Mouse (Mus musculus) MN1 (cell line): Measurements from ENCODE around the gene Scg3.
"Not testable (repeated sequence)": the region's sequence is repeated elsewhere in the genome, so short reads cannot be mapped to it uniquely, and the experiment has no call there.

Experiments
- DNase-seq: peaks from one replicate; pipeline ENCODE4 v3.0.0-alpha.2; 2016; ENCODE audit warnings: low spot score

Scg3 gene

DNA sequence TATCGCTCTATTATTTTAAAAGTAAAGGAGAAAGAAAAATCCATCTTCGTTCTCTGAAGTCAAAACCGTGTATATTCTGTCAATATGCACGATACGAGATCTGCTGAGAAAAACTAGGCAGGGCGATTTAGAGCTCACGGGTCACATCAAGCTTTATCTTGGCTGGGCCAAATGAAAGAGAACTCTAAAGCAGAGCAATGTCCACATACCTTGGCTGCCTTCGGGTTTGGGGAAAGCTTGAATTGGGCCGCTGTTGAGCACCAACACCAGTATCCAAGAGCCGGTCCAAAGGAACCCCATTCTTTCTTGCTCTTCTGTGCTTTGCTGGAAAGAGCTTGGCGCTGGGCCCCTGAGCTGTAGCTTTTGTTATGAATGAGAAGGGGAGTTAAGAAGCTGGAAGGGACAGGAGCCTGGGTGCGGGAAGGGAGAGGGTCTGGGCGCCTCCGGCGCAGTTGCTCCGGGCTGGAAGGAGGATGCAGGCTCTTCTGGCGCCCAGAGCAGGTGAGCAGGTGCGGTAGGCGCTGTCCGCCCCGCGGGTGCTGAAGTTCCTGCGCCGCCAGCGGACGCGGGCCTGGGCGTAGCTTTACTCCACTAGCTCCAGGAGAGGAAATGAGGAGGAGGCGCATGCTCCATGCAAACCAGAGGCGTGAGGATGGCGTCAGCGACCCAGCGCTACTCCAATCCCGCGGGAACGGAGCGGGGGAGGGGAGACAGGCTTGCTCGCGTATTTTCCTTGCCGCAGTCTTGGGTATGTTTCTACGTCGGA lies at the start of gene Scg3:
Scg3 (minus strand) TSS at position 631 of the 766 bp plus-strand sequence.
- peak; percentile 97 for DNase-seq

DNA sequence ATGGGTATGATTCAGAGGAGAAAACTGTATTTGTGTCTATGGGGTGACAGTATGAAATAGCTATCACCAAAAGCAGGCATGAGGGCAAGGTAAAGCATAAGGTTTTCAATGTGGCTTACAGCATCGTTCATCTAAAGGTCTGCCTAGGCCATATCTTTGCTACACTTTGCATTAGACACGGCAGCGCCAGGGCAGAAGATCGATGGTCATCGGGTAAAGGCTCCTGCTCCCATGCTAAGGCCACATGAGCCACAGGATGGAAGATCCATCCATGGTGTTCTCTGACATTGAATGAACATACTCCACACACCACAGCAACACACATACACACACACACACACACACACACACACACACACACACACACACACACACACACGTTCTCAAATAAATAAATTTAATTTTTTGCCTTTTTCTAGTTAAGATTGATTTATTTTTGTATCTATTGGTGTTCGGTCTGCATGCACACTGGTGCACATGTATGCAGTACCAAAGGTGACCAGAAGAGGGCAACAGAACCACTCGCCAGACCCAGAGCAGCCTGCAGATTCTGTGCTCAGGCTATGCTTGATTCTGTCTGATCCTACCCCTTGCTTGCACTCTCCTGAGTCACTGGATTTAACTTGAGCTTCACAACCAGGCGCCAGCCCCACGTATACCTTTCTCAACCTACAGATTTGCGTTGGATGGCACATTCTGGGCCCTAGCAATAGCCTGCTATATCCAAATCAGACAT lies 36.3 kb upstream of the Scg3 start:
- peak; percentile 42 for DNase-seq

DNA sequence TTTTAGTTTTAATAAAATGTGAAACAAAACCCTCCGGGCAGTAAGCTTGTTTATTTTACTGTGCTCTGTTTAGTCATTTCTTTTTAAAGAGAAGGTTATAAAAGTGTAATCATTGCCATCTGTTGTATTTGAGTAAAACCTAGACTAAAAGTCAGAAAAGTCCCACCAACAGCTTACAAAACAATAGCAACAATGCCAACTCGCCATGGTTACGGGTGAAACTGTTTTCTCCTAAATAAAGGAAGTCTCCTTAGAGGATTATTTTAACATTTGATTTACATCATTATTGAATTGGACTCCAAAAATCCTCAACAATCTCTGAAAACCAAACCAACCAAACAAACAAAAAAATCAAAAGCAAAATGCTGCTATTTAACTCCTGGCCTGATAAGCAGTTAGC lies 35.6 kb upstream of the Scg3 start:
- DNase-seq, result no peak

DNA sequence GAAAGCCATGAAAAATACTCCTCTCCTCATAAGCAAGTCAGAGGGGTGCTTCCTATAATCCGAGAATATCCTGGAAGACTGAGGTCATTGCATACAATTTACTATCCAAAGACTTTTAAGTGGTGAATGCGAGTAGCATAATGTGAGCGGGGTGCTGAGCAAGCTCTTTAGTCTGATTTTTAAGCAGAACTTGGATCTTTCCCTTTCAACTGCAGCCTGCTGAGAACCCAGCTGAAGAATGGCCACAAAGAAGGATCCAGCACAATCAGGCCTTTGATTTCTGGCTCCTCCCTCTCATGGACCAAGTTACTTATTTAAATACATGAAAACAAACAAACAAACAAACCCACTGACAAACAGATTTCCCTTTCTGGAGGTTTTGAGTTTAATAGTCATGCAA lies 916 bp upstream of the Scg3 start:
- DNase-seq, result no peak

DNA sequence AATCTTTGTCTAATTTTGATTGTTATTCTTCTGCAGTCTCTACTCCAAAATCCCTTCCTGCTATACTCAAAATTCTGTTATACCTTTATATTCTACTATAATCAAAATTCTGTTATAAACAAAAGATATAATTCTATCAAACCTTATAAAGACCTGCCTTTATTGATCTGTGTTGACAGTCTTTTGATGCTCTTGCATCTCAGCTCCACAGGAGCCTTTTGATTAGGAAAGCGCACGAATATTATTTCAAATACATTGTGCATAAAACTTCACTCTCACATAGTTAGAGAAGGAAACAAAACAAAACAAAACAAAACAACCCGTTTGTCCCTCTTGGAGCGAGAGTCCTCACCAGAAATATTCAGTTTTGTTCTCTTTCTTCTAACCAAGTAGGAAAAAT lies 436 bp upstream of the Scg3 start:
- DNase-seq, result no peak

DNA sequence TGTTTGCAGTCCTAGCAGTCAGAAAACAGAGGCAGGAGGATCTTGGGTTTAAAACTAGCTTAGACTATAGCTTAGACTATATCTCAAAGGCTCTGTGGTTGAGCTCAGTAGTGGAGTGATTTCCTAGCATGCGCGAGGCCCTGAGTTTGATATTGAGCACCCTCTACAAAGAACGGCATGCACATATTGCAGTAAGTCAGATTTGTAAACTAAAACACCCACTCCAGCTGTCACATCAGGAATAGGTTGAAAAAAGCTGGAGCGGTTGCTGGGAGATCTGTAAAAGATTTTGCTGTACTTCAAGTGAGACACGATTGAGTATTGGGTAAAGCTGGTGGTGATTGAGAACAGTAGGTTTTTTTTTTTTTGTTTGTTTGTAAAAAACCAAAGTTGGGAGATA lies 3.2 kb downstream of the Scg3 start:
- no peak for DNase-seq

DNA sequence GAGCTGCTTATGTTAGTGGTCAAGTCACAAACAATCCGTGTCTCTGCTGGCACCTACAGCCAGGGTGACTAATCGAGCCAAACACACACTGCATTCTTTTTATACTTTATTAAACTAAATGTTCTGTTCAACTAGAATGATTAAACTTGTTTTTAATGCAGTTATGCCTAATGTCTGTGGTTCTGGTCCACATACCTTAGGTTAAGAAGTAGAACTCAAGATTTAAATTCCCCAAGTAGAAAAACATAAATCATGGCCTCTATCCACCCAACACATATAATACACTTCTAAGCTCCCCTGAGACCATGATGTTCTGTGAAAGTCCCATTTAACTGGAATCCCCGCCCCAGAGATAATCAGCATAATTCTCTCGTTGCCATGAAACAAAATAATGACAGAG lies 4.2 kb downstream of the Scg3 start:
- DNase-seq, result peak; percentile 65

DNA sequence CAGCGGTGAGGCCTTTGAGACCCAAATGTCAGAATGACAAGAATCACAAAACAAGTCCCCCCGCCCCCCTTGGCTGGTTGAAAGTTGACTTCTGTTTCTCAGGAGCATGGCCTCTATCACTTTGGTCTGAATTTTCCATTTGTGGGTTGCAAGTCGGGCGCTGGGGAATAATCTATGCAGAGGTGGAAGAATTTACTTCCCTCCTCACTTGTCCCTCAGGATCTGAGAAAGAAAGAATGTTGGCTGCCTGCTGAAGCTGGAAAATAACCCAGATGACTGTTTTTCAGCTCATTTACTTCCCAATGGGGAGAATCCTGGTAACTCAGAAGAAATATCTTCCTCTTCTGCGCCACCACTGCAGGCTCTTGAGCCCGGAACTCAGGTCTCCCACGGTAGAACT lies 5.5 kb downstream of the Scg3 start:
- DNase-seq, result no peak

DNA sequence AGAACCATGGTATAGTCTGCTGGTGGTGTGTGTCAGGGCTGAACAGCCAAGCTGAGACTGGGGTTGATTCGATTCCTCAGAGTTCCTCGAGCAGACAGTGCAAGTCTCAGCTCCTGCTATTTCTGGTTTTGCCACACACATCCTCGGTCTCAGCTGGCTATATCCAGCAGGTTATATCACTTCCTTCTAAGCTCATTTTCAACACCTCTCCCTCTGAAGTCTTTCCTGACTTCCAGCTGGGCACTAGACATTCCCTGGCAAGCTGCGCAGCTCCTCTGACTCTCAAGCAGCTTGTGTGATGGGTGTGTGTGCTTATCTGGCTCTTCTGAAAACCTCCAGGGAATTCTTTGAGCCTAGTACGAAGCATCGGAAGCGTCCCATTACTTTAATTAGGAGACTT lies 7.6 kb downstream of the Scg3 start:
- peak; percentile 53 for DNase-seq

DNA sequence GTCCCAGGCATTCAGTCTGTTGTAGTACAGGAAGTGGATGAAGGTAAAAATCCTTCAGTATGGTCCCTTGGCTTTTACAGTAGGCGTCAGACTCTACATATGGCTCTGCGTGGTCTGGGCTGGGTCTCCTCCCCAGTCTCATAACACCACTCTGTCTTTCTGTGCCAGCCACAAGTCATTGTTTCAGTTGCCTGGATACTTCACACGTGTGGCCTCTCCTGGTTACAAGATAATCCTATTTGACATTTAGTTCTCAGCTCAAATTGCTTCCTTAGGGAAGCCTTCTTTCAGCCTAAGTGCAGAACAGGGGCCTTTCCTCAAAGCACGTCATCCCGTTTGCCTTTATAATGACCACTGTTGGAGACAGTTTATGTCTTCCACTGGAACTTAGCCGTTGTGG lies 11.1 kb downstream of the Scg3 start:
- DNase-seq, result peak; percentile 59

DNA sequence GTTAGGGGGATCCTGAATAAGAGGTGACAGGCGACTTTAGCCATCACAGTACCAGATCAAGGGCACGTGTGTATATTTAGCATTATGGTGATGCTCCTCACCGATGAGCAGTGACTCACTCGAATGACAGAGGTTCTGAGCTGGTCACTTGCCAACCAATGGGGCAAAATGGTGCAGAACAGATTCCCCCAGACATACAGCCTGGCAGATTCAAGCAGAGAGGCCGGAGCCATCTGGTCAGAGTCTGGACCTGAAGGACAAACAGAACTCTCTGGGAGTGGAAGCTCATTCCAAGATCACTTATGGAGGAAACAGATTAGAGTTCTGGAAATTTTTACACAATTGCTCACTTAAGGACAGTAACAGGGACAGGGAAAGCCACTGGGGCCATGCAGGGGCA lies 17.2 kb downstream of the Scg3 start:
- peak; percentile 96 for DNase-seq

DNA sequence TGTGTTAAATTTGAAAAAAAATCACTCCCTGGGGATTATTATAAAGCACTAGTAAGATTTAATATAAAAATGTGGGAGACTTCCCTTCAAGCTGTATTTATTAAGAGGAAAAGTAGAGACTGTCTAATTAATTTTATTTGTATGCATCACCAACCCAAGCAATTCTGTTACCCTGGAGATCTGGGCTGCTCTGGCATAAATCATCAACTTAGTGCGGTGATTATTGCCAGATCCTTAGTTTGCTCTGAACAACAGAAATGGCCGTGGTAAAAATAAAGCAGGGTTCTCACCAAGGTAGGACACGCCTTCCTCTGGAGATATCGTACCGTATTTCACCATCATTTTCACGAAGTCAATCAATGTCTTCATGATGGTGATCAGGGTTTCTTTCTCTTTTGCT lies 18.5 kb downstream of the Scg3 start:
- peak; percentile 73 for DNase-seq

DNA sequence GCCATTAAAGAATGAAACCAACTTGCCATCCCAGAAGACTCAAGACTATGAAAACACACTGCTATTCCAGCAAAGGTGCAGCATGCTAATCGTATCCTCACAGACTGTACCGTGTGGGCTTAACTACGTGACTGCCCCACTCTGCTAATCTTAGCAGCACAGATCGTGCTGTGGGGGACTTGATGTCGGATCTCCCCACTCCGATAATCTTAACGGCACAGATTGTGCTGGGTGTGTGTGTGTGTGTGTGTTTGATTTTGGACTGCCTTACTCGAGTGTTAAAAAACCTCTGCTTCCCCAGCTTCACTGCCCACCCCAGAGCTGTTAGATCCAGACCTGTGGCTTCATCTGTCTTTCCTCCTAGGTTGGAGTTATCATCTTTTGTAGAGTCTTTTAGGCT lies 22.9 kb downstream of the Scg3 start:
- no peak for DNase-seq

DNA sequence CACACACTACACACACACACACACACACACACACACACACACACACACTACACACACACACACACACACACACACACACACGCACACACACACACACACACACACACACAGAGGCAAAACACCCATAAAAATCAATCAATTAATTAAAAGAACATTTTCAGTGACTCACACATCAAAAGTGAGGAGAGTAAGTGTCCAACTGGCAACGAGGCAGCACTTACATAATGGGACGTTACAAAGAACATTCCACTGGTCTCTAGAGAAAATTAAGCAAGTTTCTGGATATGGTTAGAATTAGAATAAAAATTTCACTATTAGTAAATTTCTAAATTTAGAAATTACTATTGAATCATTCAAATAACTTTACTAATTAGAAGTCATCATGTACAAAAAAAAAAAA lies 27.4 kb downstream of the Scg3 start:
- not testable (repeated sequence) for DNase-seq

DNA sequence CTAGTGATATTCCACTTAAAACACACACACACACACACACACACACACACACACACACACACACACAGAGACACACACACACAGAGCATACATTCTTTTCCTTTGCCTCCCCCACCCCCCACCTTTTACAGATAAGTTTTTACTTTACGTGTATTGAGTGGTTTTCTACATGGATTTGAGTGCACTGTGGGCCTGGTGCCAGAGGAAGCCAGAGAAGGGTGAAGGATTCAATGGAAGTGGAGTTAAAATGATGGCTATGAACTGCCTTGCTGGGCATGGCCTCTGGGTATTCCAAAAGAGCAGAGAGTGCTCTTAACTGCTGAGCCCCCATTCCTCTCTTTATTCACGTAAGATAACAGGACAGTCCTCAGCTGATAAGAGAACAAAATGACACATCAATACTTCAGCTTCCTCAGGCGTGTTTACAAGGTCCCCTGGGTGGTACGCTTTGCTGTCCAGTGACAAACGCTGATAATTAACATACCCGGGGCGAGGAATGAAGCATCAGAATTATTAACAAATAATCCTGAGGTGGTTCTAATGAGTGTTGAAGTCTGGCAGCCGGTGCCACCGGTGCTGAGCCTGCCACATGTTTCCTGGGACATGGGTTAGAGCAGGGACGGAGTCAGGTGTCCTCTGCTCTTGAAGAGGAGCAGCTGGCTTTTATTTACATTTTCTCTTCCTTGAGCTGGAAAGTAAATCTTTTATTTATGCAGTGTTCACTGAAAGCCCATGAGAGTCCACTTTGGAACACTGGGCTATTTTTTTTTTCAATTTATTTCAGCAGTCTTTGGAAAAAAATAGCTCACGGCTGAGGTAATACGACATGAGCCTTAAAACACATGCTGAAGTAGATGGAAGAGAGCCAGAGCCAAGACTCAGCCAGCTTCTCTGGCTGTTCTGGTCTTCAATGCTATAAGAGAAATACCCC lies 29.6 kb downstream of the Scg3 start:
- DNase-seq, result peak; percentile 54

DNA sequence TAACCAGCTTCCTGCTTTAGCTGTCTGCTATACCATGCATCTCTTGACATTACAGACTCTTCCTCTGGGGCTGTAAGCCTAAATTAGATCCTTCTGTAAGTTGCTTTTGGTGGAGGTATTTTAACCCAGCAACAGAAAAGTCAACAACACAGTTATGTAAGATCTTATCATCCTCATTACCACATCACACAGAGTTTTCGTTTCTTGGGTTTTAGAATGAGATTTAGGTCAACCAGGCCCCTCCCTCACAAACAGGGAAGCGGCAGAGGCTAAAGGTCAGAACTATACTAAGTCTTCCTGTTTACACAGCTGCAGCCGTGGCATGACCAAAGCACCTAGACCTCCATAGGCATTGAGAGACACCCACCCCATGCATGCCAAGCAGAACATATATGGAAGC lies 38.5 kb downstream of the Scg3 start:
- no peak for DNase-seq

DNA sequence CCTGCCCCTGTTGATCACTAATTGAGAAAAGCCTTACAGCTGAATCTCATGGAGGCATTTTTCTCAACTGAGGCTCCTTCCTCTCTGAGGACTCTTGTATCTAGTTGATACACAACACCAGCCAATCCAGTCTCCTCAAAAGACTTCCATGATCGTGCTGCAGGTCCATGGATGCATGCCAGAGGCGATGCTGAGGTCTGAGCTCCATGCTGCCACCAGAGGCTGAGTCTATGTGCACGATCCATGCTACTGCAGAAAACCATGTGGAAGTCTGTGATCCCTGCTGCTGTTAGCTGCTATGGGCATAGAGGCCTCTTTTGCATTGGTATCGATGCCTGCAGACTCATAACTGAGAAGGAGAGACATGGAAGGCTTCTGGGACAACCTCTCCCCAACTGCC lies 49.6 kb downstream of the Scg3 start:
- no peak for DNase-seq

DNA sequence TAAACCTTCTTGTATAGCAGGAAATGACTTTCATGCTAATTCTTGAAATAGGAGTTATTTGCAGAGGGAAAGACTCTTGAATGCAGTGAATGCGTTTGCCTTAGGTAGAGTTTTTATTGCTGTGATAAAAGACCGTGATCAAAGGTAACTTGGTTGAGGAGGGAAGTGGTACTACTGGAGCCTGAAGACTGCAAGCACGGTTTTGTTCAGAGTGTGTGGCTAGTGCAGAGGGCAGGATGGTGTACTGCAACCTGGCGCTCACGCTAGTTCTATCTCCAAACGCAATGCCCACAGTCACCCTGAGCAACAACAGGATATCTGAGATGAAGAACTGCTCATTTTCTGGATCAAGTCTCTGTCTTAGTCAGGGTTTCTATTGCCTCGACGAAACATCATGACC lies 50.3 kb downstream of the Scg3 start:
- no peak for DNase-seq

DNA sequence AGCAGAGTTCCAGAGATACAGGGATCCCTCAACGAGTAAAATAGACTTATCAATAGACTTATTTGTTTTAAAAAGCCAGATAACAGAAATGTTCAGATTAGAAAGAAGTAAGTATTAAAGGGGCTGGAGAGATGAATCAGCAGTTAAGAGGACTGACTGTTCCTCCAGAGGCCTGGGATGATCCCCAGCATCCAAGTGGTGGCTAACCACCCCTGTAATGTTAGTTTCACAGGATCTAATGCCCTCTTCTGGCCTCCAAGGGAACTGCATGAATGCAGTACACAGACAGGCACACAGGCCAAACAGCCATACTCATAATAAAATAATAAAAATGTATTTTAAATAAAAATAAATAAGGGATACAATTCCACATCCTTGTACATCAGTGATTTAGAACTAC lies 51.0 kb downstream of the Scg3 start:
- no peak for DNase-seq

DNA sequence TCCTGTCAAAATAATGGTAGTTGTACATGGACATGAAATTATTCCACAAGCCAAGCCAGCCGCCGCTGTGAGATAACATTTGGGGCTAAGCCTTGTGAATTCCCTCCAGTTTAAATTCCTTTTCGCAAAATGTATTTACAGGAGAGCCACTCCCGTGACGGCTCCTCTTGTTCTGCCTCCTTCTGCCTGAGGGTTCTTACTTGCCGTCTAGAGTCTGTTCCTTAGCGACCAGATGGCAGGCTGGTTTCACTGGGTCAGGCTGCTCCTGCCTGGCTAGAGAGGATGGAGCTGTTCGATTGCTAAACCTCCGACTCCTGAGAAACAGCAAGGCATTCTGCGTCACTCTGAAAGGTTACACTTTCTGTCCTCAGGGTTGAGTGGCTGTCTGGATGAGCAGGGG lies 51.7 kb downstream of the Scg3 start:
- no peak for DNase-seq

DNA sequence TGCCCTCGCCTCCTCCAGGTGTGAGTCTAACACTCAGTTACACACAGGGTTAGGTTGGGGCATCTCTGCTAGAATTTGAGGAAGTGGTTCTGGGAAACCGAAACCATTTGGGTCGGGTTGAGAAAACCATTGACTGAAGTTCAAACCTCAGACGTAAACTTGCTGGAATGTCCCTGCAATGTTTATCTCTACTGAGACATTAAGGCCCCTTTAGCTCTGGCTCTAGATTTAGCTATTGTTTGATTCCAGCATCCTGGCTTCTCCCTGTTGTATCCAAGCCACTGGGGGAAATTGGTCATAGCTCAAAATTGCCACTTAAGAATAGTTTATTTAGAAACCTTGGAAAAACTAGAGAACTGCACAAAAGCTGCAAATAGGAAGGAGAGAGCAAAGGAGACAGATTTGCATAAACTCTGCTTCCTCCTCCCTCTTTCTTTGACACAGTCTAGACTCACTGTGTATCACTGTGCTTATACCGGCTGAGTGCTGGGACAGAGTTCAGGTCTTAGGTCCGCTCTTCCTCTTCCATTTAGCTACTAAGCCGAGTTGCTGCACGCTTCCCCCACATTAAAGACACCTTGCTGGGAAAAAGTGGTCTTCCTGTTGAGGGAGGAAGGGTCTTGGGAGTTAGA lies 52.9 kb downstream of the Scg3 start:
- no peak for DNase-seq

DNA sequence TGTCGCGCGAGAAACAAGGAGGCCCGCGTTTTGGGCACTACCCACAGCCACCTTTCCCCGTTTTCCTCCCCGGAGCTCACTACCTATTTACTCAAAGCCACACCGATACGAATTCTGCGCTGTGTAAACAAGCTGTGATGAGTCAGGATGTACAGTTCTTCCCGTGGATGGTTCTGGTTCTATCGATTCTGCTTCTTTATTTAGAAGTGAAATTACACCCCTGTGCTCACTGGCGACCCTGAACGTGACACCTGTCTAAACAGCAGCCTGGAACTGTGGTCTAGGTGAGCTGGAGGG lies 57.6 kb downstream of the Scg3 start:
- DNase-seq, result no peak
